Mouse (Mus musculus) hindbrain, embryonic 14.5 days (tissue): ENCODE measurements around the gene Cyp27a1. TPM values are rescaled to one million over a fixed set of nuclear protein-coding genes. Genes with fewer than 3 reads are reported as not detected.
A peak's percentile ranks its signal among the peaks of the same experiment; 100 is the strongest.

ENCODE experiments used
- ATAC-seq: fragments of 200-750 bp; cut with Nextera tagmentation; 2 replicates; pipeline ENCODE4 v1.8.0; 2017; ENCODE audit warnings: moderate number of reproducible peaks, mild to moderate bottlenecking, moderate TSS enrichment, moderate library complexity; ENCODE audit not compliant: low FRiP score
- DNase-seq: peaks from one replicate; pipeline ENCODE4 v3.0.0-alpha.2; 2015; ENCODE audit warnings: low spot score
- H3K27ac ChIP-seq: fragments of 300-500 bp; sonication (generic); 2 replicates; pipeline ENCODE4 v1.5.1; 2014; ENCODE audit warnings: mild to moderate bottlenecking, moderate library complexity
- H3K27me3 ChIP-seq: fragments of 300-500 bp; sonication (generic); 2 replicates; pipeline ENCODE4 v1.6.1; 2014; ENCODE audit warnings: mild to moderate bottlenecking, low read length, mixed read lengths; ENCODE audit not compliant: control insufficient read depth, insufficient read depth
- H3K36me3 ChIP-seq: fragments of 300-500 bp; sonication (generic); replicated peaks from 2 replicates; pipeline ENCODE4 v1.6.1; 2014; ENCODE audit not compliant: control insufficient read depth, insufficient read depth
- H3K4me1 ChIP-seq: fragments of 300-500 bp; sonication (generic); replicated peaks from 2 replicates; pipeline ENCODE4 v1.6.1; 2014; ENCODE audit warnings: antibody characterized with exemption, low read length, mixed read lengths; ENCODE audit not compliant: control insufficient read depth, insufficient read depth
- H3K4me2 ChIP-seq: fragments of 300-500 bp; sonication (generic); replicated peaks from 2 replicates; pipeline ENCODE4 v1.6.1; 2014; ENCODE audit warnings: mild to moderate bottlenecking, moderate library complexity
- H3K4me3 ChIP-seq: fragments of 300-500 bp; sonication (generic); replicated peaks from 2 replicates; pipeline ENCODE4 v1.5.1; 2014; ENCODE audit warnings: mild to moderate bottlenecking, low read length
- H3K9ac ChIP-seq: fragments of 300-500 bp; sonication (generic); 2 replicates; pipeline ENCODE4 v1.6.1; 2014
- H3K9me3 ChIP-seq: fragments of 300-500 bp; sonication (generic); 2 replicates; pipeline ENCODE4 v1.6.1; 2016; ENCODE audit warnings: low read length; ENCODE audit not compliant: control insufficient read depth
- WGBS: fragments of 180-500 bp; shearing (Covaris S2); extraction: QIAGEN DNeasy Blood & Tissue Kit; methylation state at CpG from one replicate; pipeline ENCODE4 v1.1.7; 2014; 5-methylcytosine and 5-hydroxymethylcytosine counted together
- polyA plus RNA-seq: library from polyadenylated mRNA; unstranded; fragments of >200 nt; fragmentation: Nextera tagmentation; extraction: Ambion mirVana; gene quantifications from 2 replicates; pipeline ENCODE4 v1.2.1, GENCODE M21; 2014

The Cyp27a1 gene
- polyA plus RNA-seq, 1 experiment from 2014 or later = 3.2 TPM

DNA sequence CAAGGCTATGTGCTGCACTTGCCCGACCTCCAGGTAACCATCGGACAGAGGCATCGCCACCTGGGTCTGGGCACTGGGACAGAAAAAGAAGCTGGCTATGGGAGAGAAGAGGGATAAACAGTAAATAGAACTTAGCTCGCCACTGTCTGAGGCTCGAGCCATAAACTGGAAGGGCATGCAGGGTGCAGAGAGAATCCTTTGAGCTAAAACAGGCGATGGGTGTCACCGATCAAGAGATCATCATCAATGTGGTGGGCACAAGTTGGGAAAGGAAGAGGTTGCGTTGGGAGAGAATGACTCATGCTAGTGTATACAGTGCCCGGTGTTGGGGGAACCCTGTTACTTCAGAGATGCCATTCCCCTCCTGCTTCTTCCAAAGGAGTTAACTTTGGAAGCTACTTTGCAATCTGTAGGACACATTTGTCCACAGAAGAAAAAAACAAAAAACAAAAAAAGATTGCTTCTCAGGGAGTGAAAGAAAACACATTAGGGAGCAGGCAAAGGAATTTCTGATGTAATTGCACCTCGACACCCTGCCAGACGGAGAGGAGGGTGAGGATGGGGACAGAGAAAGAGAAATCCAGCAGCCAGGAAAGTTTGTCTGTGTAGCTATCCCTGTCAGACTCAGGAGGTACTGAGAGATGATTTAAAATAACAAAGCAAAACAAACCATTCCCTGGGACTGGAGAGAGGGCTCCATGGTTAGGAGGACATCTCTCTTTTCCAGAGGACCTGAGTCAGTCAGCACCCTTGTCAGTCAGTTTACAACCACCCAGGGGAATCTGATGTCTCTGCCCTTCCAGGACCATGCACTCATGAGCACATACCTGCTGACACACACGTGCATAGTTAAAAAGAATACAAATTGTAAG, 721 bp downstream of the Cyp27a1 start:
- no peak for DNase-seq
- Histone ChIP-seq H3K4me2 (peak overlapping the region; percentile 84), H3K9ac (peak overlapping the region; percentile 55), H3K4me3 (peak overlapping the region; percentile 38), H3K36me3 (no peaks in the 10 kb centered on the region), H3K9me3 (no peaks in the 10 kb centered on the region), H3K4me1 (peaks cover 13% of the 10 kb centered on the region), H3K27me3 (peaks cover 18% of the 10 kb centered on the region; the same call in 1 of the 2 replicates), H3K27ac (no peak overlapping the region)
- WGBS = 33% methylated on average over 12 of the region's 12 CpGs
- no peak for ATAC-seq

DNA sequence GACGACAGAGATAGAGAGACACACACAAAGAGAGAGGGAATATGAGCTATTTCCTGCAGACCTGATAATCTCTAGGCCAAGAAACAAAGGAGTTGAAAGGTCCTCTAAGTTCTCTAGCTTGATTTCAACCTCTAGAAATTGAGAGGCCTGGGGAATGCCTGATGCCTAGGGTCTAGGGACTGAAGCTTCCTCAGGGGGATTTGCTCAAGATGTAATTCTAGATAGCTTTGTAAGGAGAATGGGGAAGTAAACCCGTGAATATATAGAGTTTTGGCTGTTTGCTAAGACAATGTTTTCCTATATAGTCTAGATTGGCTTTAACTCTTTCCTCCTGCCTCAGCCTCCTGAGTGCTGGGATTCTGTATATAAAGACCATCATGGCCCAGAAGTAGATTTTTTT, 1.6 kb downstream of the Cyp27a1 start:
- no peak overlapping the region for H3K27ac ChIP-seq
- no peaks in the 10 kb centered on the region for H3K36me3 ChIP-seq
- no peak overlapping the region for H3K4me3 ChIP-seq
- peaks cover 18% of the 10 kb centered on the region; the same call in 1 of the 2 replicates for H3K27me3 ChIP-seq
- H3K4me2 ChIP-seq = no peak overlapping the region
- DNase-seq (no peak), ATAC-seq (no peak)
- peaks cover 13% of the 10 kb centered on the region for H3K4me1 ChIP-seq
- H3K9me3 ChIP-seq = no peaks in the 10 kb centered on the region
- no peak overlapping the region for H3K9ac ChIP-seq
- 71% methylated on average over 2 of the region's 2 CpGs for WGBS

- H3K27ac ChIP-seq = no peak overlapping the region
- no peak overlapping the region for H3K4me3 ChIP-seq
- H3K9me3 ChIP-seq = no peaks in the 10 kb centered on the region
- DNase-seq (no peak), ATAC-seq (no peak)
- peaks cover 18% of the 10 kb centered on the region; the same call in 1 of the 2 replicates for H3K27me3 ChIP-seq
- H3K9ac ChIP-seq = no peak overlapping the region
- H3K4me2 ChIP-seq = no peak overlapping the region
- peaks cover 13% of the 10 kb centered on the region for H3K4me1 ChIP-seq
- 88% methylated on average over 5 of the region's 5 CpGs for WGBS
- H3K36me3 ChIP-seq = no peaks in the 10 kb centered on the region
Measured at GRCm38 (mm10) chr1:74715468-74715867, 2.1 kb downstream of the Cyp27a1 start.

GRCm38 (mm10) chr1:74715886-74716285, 2.5 kb downstream of the Cyp27a1 start:
- Histone ChIP-seq H3K9me3 (no peaks in the 10 kb centered on the region), H3K4me2 (no peak overlapping the region), H3K4me1 (peaks cover 13% of the 10 kb centered on the region), H3K36me3 (no peaks in the 10 kb centered on the region), H3K9ac (no peak overlapping the region), H3K27me3 (peaks cover 18% of the 10 kb centered on the region; the same call in 1 of the 2 replicates), H3K4me3 (no peak overlapping the region), H3K27ac (no peak overlapping the region)
- 92% methylated on average over 6 of the region's 6 CpGs for WGBS
- ATAC-seq (no peak), DNase-seq (no peak)

GRCm38 (mm10) chr1:74718113-74718512, 4.7 kb downstream of the Cyp27a1 start:
- no peaks in the 10 kb centered on the region for H3K36me3 ChIP-seq
- WGBS = 91% methylated on average over 8 of the region's 8 CpGs
- peaks cover 10% of the 10 kb centered on the region; the same call in 1 of the 2 replicates for H3K27me3 ChIP-seq
- H3K9me3 ChIP-seq = no peaks in the 10 kb centered on the region
- peaks cover 6% of the 10 kb centered on the region for H3K4me1 ChIP-seq
- H3K4me2 ChIP-seq = no peak overlapping the region
- ATAC-seq = no peak
- H3K4me3 ChIP-seq = no peak overlapping the region
- no peak overlapping the region for H3K9ac ChIP-seq
- DNase-seq = no peak
- no peak overlapping the region for H3K27ac ChIP-seq

- H3K9me3 ChIP-seq = no peaks in the 10 kb centered on the region
- 81% methylated on average over 3 of the region's 3 CpGs for WGBS
- H3K27me3 ChIP-seq = no peaks in the 10 kb centered on the region
- H3K27ac ChIP-seq = no peak overlapping the region
- ATAC-seq (no peak), DNase-seq (no peak)
- H3K36me3 ChIP-seq = no peaks in the 10 kb centered on the region
- H3K4me2 ChIP-seq = no peak overlapping the region
- no peak overlapping the region for H3K4me3 ChIP-seq
- no peaks in the 10 kb centered on the region for H3K4me1 ChIP-seq
- H3K9ac ChIP-seq = no peak overlapping the region
Measured at GRCm38 (mm10) chr1:74719281-74719680, 5.9 kb downstream of the Cyp27a1 start.

GRCm38 (mm10) chr1:74721657-74722056, 8.3 kb downstream of the Cyp27a1 start:
- ATAC-seq (no peak), DNase-seq (no peak)
- no peaks in the 10 kb centered on the region for H3K9me3 ChIP-seq
- H3K4me3 ChIP-seq = no peak overlapping the region
- H3K4me2 ChIP-seq = no peak overlapping the region
- H3K27ac ChIP-seq = no peak overlapping the region
- 79% methylated on average over 6 of the region's 6 CpGs for WGBS
- no peaks in the 10 kb centered on the region for H3K36me3 ChIP-seq
- no peak overlapping the region for H3K9ac ChIP-seq
- H3K4me1 ChIP-seq = no peaks in the 10 kb centered on the region
- H3K27me3 ChIP-seq = no peaks in the 10 kb centered on the region

DNA sequence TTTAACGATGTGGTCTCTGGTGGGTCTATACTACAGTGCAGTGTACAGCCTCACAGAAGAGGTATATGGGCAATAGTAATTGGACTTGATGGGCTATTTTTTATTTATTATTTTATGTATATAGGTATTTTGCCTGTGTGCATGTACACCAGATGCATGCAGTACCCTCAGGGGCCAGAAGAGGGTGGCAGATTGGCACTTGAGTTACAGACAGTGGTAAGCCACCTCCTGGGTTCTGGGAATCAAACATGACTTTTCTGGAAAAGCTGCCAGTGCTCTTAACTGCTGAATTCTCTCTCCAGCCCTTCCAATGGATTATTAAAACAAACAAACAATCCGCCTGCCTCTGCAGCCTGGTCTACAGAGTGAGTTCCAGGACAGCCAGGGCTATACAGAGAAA, 10.4 kb downstream of the Cyp27a1 start:
- no peak overlapping the region for H3K9ac ChIP-seq
- DNase-seq = no peak
- WGBS = 79% methylated on average over 2 of the region's 2 CpGs

DNA sequence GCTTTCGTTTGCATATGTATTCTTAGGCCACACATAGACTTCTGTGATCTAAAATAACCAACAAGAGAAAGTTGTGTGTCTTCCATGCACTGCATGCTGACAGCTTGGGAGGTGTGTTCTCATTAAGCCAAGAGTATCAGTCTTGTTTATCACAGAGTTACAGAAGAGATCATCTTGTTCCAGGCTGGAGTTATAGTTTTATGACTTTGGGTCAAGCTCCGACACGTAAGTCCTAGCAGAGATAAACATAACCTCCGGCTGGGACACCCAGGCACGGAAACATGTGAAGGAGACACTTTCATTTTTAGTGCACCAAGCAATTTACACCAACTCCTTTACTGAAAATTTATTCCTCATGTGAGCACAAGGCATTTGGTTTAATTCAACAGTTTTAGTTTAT, 12.7 kb downstream of the Cyp27a1 start:
- Histone ChIP-seq H3K36me3 (no peaks in the 10 kb centered on the region), H3K27ac (no peak overlapping the region), H3K4me2 (no peak overlapping the region), H3K4me1 (no peaks in the 10 kb centered on the region), H3K9me3 (no peaks in the 10 kb centered on the region), H3K27me3 (no peaks in the 10 kb centered on the region), H3K9ac (no peak overlapping the region), H3K4me3 (no peak overlapping the region)
- ATAC-seq (no peak), DNase-seq (no peak)
- 85% methylated on average over 5 of the region's 5 CpGs for WGBS

More for the DNA sequence above, 10.4 kb downstream of the Cyp27a1 start:
- Histone ChIP-seq H3K4me1 (no peaks in the 10 kb centered on the region), H3K4me3 (no peak overlapping the region), H3K27me3 (no peaks in the 10 kb centered on the region), H3K9me3 (no peaks in the 10 kb centered on the region), H3K4me2 (no peak overlapping the region), H3K36me3 (no peaks in the 10 kb centered on the region), H3K27ac (no peak overlapping the region)
- no peak for ATAC-seq
